ENCODE assay signal across 9 mouse cellular contexts in the genomic region with DNA sequence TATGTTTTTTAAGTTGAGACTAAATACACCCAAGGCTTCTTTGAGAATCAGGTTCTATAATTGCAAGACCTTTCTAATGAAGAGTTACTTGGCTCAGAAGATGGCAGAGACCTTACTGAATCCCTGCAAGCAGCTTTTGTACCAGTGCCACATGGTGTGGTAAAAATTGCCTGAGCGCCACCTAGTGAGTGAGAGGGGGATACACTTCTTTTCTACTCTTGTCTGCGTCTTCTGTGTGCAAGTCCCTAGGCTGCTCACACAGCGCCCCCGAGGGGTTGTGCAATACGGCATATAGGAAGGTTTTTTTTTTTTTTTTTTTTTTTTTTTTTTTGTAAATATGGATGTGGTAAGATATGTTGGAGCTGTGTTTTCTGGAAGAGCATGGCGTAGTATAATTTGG. TPM values are rescaled to one million over a fixed set of nuclear protein-coding genes. Genes with fewer than 3 reads are reported as not detected.
DNase-seq lines count a peak whose midpoint lies in the region; ATAC-seq and TF ChIP-seq lines count a peak whose summit lies in the region.
"Had no signal": no experiment of that assay in that cellular context is flagged by ENCODE, and none has a peak within 500 bp of the region (broad histone marks: within the 10 kb centered on the region; RNA-seq: fewer than 3 reads in every experiment).

No protein-coding gene starts in this region.

- no peak overlapping the region for H3K27ac ChIP-seq in ES-Bruce4 (ENCODE audit: insufficient read depth, low read length)
- H3K27ac ChIP-seq in bone marrow macrophage, adult 2 months (ENCODE audit: insufficient read depth, low read depth, low read length): no peak overlapping the region
- H3K27ac ChIP-seq in forebrain, embryonic 13.5 days: no peak overlapping the region
- H3K27ac ChIP-seq: limb, embryonic 12.5 days had no signal

- H3K4me2 ChIP-seq in forebrain, embryonic 13.5 days: no peak overlapping the region
- H3K4me2 ChIP-seq: limb, embryonic 12.5 days had no signal

- peak; percentile 48 to 57 for DNase-seq in heart, postnatal 36 days
- peak; percentile 70 to 88 for DNase-seq in layer of hippocampus, adult 18-20 months (ENCODE audit: low spot score in 2 of 2)
- peak; percentile 83 for DNase-seq in lung, postnatal 10 days
- peak; percentile 55 for DNase-seq in right cerebral cortex, postnatal 25 days
- peak; percentile 48 to 72 for DNase-seq in urinary bladder, postnatal 4 days (ENCODE audit: low spot score in 2 of 2)

- intact Hi-C loops in heart, postnatal 36 days (cut with DNase I): loop anchor here (1.0 kb wide), 1 partner anchor 140 kb away; no protein-coding TSS in a partner anchor

- H3K27me3 ChIP-seq in ES-Bruce4 (ENCODE audit: control insufficient read depth, insufficient read depth, low read length, poor library complexity, severe bottlenecking): no peaks in the 10 kb centered on the region
- no peaks in the 10 kb centered on the region for H3K27me3 ChIP-seq in forebrain, embryonic 13.5 days
- H3K27me3 ChIP-seq: limb, embryonic 12.5 days had no signal

- TF ChIP-seq EP300 in ES-Bruce4 (IDR thresholded peaks at IDR 0.05; ENCODE audit: insufficient read depth, low read depth, low read length): no peak

- TF ChIP-seq CTCF in ES-Bruce4 (IDR thresholded peaks at IDR 0.05; ENCODE audit: low read depth, low read length): peak; percentile 87
- TF ChIP-seq CTCF in bone marrow macrophage, adult 2 months (IDR thresholded peaks at IDR 0.05; ENCODE audit: low read depth, low read length): peak; percentile 89

- 0 out of 2 replicates have a peak, but pooled peaks have one; percentile 54 for ATAC-seq in forebrain, embryonic 13.5 days

- H3K9ac ChIP-seq in ES-Bruce4 (ENCODE audit: low read depth, poor library complexity, severe bottlenecking): no peak overlapping the region
- H3K9ac ChIP-seq in forebrain, embryonic 13.5 days: no peak overlapping the region
- H3K9ac ChIP-seq: limb, embryonic 12.5 days had no signal

- WGBS in forebrain, embryonic 13.5 days: 27% methylated on average over 6 of the region's 6 CpGs

- H3K4me1 ChIP-seq in ES-Bruce4 (ENCODE audit: control insufficient read depth, insufficient read depth, low read length): no peaks in the 10 kb centered on the region
- H3K4me1 ChIP-seq in bone marrow macrophage, adult 2 months (ENCODE audit: control insufficient read depth, insufficient read depth, low read length): no peaks in the 10 kb centered on the region
- no peaks in the 10 kb centered on the region for H3K4me1 ChIP-seq in forebrain, embryonic 13.5 days
- H3K4me1 ChIP-seq: limb, embryonic 12.5 days had no signal

- no peak for TF ChIP-seq POLR2A in ES-Bruce4 (IDR thresholded peaks at IDR 0.05; ENCODE audit: insufficient read depth, low read length)
- no peak for TF ChIP-seq POLR2A in bone marrow macrophage, adult 2 months (IDR thresholded peaks at IDR 0.05; ENCODE audit: borderline replicate concordance, low read depth, low read length)

- H3K9me3 ChIP-seq in ES-Bruce4 (replicated peaks; ENCODE audit: control insufficient read depth, insufficient read depth, low read length, poor library complexity, severe bottlenecking): no peaks in the 10 kb centered on the region
- no peaks in the 10 kb centered on the region for H3K9me3 ChIP-seq in forebrain, embryonic 13.5 days (replicated peaks)
- H3K9me3 ChIP-seq: limb, embryonic 12.5 days had no signal

- H3K36me3 ChIP-seq in ES-Bruce4 (ENCODE audit: control insufficient read depth, insufficient read depth, low read length, poor library complexity, severe bottlenecking): no peaks in the 10 kb centered on the region
- H3K36me3 ChIP-seq in forebrain, embryonic 13.5 days (ENCODE audit: poor library complexity, severe bottlenecking): no peaks in the 10 kb centered on the region
- H3K36me3 ChIP-seq: limb, embryonic 12.5 days had no signal

- H3K4me3 ChIP-seq in ES-Bruce4 (ENCODE audit: low read depth, low read length): no peak overlapping the region
- H3K4me3 ChIP-seq in bone marrow macrophage, adult 2 months (ENCODE audit: insufficient read depth, low read length): no peak overlapping the region
- no peak overlapping the region for H3K4me3 ChIP-seq in forebrain, embryonic 13.5 days
- H3K4me3 ChIP-seq: limb, embryonic 12.5 days had no signal

RNA-seq across cellular contexts. Expression of gene Slc46a2, which starts 13.5 kb away (rescaled TPM):
- not detected in 2 replicates for polyA plus RNA-seq in ES-Bruce4 (2011; ENCODE audit: insufficient read depth, insufficient read length, low read depth, missing spikeins)
- polyA plus RNA-seq in bone marrow macrophage, adult 2 months (2012; ENCODE audit: insufficient read depth, insufficient read length, missing spikeins): 0.47 TPM in 1 of 2 replicates, not detected in the other
- not detected in 2 replicates for polyA plus RNA-seq in forebrain, embryonic 13.5 days (2015; fragmentation: Nextera tagmentation; extraction: Ambion mirVana)
- total RNA-seq in heart, postnatal 36 days (2021): under 1 TPM in 1 of 2 experiments, not detected in 1; 0.16 TPM
- not detected for total RNA-seq in layer of hippocampus, adult 18-20 months (2021)
- polyA plus RNA-seq: limb, embryonic 12.5 days had no signal

RNA-seq across cellular contexts. Expression of gene Mup4, which starts 32.2 kb away (rescaled TPM):
- not detected in 2 replicates for polyA plus RNA-seq in ES-Bruce4 (2011; ENCODE audit: insufficient read depth, insufficient read length, low read depth, missing spikeins)
- polyA plus RNA-seq in bone marrow macrophage, adult 2 months (2012; ENCODE audit: insufficient read depth, insufficient read length, missing spikeins): not detected in 2 replicates
- polyA plus RNA-seq in forebrain, embryonic 13.5 days (2015; fragmentation: Nextera tagmentation; extraction: Ambion mirVana): not detected in 2 replicates
- total RNA-seq in heart, postnatal 36 days (2021): not detected
- total RNA-seq in layer of hippocampus, adult 18-20 months (2021): not detected
- polyA plus RNA-seq: limb, embryonic 12.5 days had no signal

RNA-seq across cellular contexts. Expression of gene Mup6, which starts 35.7 kb away (rescaled TPM):
- 15.3 and 19.4 TPM in 2 replicates for polyA plus RNA-seq in ES-Bruce4 (2011; ENCODE audit: insufficient read depth, insufficient read length, low read depth, missing spikeins)
- not detected in 2 replicates for polyA plus RNA-seq in bone marrow macrophage, adult 2 months (2012; ENCODE audit: insufficient read depth, insufficient read length, missing spikeins)
- not detected in 2 replicates for polyA plus RNA-seq in forebrain, embryonic 13.5 days (2015; fragmentation: Nextera tagmentation; extraction: Ambion mirVana)
- total RNA-seq in heart, postnatal 36 days (2021): not detected
- total RNA-seq in layer of hippocampus, adult 18-20 months (2021): not detected
- polyA plus RNA-seq: limb, embryonic 12.5 days had no signal

Comparison
In these comparisons a context has a peak if more than half of its experiments do, and no peak if none do; other contexts are left out.
1. RNA of gene Mup6, which starts 35.7 kb away (polyA plus RNA-seq): 15.3 to 19.4 TPM in ES-Bruce4; not detected in forebrain, embryonic 13.5 days and not detected in bone marrow macrophage, adult 2 months; every median in the first group is over 10 times any median in the second.
2. Peak in every context shown above with its lines, with median percentiles within 50 percentile points of each other: DNase-seq.